Mouse (Mus musculus): Measurements from ENCODE around the gene Tlcd2.
A peak's percentile ranks its signal among the peaks of the same experiment; 100 is the strongest.
"Not testable (repeated sequence)": the region's sequence is repeated elsewhere in the genome, so short reads cannot be mapped to it uniquely, and the experiment has no call there.

Gene Tlcd2

GRCm38 (mm10) chr11:75450304-75450908 lies 11.1 kb upstream of the Tlcd2 start:
- no peak for DNase-seq

GRCm38 (mm10) chr11:75450936-75451335 lies 10.6 kb upstream of the Tlcd2 start:
- no peak for DNase-seq

GRCm38 (mm10) chr11:75452081-75452480 lies 9.4 kb upstream of the Tlcd2 start:
- no peak for DNase-seq

- no peak for DNase-seq
Measured at GRCm38 (mm10) chr11:75452812-75453557, 8.5 kb upstream of the Tlcd2 start.

DNA sequence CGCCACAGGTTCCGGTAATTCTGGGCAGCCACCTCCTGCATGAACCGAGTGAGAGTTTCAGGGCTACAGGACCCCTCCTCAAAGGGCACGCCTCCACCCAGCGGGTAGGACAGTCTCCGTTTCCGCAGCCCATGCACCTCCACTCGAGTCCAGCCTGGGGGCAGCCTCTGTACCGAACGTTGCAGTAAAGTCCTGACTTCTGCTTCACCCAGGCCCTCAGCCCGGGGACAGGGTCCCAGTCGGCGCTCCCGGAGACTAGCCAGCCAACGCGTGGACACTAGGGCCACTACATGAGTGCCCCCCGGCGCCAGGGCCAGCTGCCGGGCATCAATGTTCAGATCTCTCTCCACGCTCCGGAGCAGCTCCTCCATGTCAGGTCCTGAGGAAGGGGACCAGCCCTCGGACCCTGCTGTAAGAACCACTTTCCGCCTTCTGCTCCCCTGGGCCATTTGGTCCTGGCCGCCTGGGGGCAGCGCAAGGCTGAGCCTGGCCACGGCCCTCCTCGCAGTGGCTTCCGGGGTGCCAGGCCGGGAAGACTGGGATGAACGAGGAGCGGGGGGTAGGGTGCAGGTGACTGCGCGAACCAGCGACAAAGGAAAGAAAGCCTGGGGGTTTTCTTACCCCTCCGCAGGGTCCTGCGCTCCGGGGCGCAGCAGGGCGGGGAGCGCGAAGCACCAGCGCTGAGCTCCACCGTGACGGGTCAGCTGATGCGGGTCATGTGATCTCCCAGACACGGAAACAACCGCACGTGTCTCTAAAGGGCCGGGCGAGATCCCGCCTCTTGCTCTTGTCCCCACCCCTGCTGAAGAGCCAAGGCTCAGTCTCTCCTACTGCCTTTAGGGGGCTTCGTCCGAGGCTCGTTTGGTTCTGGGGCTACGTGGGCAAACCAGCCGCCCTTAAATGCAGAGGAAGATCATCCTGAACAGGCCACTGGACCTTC lies 7.3 kb upstream of the Tlcd2 start, which contains the start of gene Wdr81:
Gene Wdr81, minus strand, starts transcription at position 727 of the 940 bp plus-strand sequence.
- DNase-seq, result peak; percentile 82

GRCm38 (mm10) chr11:75455041-75455736 lies 6.3 kb upstream of the Tlcd2 start:
- DNase-seq, result no peak

DNA sequence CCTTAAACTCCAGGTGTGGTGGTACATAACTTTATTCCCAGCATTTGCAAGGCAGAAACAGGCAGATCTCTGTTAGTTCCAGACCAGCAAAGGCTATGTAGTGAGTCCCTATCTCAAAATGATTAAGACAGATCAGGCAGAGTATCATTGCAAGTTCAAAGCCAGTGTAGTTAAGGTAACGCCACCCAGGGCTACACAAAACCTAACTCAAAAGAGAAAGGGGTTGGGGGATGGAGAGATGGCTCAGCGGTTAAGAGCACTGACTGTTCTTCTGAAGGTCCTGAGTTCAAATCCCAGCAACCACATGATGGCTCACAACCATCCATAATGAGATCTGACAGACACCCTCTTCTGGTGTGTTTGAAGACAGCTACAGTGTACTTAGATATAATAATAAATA lies 5.5 kb upstream of the Tlcd2 start:
- not testable (repeated sequence) for DNase-seq

GRCm38 (mm10) chr11:75456440-75456871 lies 5.1 kb upstream of the Tlcd2 start:
- DNase-seq, result no peak

DNA sequence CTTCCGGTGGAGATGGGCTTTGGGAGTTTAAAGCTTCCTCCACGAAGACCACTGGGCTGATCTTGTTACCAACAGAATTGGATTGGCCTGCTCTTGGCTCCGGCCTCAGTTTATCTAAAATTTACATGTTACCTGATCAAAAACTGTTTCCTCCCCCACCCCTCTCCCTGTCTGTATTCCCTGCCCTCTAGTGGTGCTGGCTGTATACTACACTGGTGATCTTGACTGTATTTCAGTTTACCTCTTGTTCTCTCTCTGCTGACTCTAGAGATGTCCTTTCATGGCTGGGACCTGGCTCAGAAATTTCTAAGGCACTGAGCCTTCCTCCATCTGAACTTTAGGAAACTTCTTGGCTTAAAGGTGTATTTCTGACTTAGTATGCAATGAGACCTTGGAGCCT lies 3.3 kb upstream of the Tlcd2 start:
- no peak for DNase-seq

DNA sequence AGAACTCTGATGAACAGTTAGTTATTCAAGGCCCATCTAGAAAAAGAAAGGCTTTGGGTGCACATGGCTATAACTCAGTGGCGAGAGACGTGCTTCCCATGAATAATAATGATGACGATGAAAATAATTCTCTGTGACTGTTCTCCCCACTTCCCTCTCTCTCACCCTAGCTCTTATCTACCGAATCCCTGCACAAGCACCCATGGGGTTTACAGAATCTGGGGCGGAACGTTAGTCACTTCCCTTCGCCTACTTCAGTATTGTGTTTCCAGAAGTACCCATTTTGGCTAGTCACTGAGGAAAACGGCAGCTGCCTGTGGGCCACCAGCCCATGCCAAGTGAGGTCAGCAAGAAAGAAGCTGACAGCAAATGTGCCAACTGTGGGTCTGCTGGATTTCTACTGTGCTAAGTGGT lies 2.9 kb upstream of the Tlcd2 start:
- peak; percentile 51 for DNase-seq

GRCm38 (mm10) chr11:75459141-75459711 lies 2.3 kb upstream of the Tlcd2 start:
- peak; percentile 42 for DNase-seq

DNA sequence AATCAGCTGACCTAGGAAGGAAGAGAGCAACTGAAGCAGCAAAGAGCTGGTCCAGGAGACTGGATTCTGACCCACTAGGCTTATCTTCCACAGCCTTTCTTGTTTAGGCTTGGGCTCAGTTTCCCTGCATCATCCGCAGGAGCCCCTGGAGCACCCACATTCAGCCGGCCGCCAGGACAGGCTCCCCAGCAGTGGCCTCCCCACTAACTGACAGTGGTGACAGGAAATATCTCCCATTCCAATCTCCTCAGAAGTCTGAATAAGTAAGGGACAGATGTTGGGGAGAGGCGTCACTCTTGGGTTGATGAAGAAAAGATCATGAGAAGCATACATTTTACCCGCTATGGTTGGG lies 1.8 kb upstream of the Tlcd2 start:
- no peak for DNase-seq

GRCm38 (mm10) chr11:75460103-75460843 lies 1.2 kb upstream of the Tlcd2 start:
- DNase-seq, result peak; percentile 93

GRCm38 (mm10) chr11:75461743-75462252 lies 283 bp downstream of the Tlcd2 start:
- DNase-seq, result no peak

GRCm38 (mm10) chr11:75462253-75462783 lies 803 bp downstream of the Tlcd2 start:
- DNase-seq, result peak; percentile 83

- DNase-seq, result peak; percentile 76
Measured at GRCm38 (mm10) chr11:75462865-75463336, 1.4 kb downstream of the Tlcd2 start.

- DNase-seq, result no peak
Measured at GRCm38 (mm10) chr11:75463624-75464023, 2.1 kb downstream of the Tlcd2 start.

DNA sequence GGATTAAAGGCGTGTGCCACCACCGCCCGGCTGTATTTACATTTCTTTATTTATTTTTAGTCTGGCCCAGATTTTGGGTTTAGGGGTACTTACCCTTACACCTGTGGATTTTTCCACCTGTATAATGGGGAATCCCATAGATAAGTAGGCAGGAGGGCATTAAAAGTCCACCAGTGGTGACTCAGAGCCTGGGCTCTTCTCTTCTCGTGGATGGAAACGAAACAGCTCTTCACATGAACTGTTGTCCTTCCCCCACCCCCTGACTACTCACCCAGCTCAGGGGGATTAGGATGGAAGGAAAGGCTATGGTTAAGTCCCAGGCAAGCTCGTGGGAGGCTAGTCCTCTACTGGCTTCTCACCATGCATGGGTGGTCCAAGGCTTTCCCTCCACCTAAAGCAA lies 2.9 kb downstream of the Tlcd2 start:
- no peak for DNase-seq

DNA sequence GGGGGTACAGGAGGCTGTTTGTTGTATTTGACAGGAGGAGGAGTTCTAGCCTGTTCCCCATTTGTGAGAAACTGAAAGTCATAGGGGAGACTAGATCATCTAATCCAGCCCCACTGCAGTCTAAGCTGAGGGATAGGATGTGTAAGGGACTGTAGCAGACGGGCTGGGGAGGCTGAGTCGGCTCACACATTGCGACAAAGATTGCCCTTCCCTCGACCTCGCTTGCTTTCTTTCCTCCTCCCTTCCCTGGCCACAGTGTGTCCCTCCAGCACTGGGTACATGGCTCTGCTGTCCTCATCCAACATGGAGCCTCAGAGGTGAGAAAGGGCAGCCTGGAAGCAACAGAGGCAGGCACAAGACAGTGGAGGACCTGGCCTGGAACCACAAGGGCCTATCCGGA lies 3.5 kb downstream of the Tlcd2 start:
- DNase-seq, result no peak

GRCm38 (mm10) chr11:75466731-75467505 lies 5.4 kb downstream of the Tlcd2 start:
- DNase-seq, result no peak

Data from cerebellum, adult 11-12 months (tissue).